Mouse (Mus musculus) testis, adult 2 months (tissue): ENCODE data around the gene Acod1.

Experiments used
- CTCF ChIP-seq: fragments of 200-500 bp; IDR thresholded peaks from 2 replicates; pipeline ENCODE4 v1.5.1; 2012; ENCODE audit warnings: low read depth, mild to moderate bottlenecking, inconsistent platforms, low read length, moderate library complexity; ENCODE audit not compliant: control insufficient read depth, insufficient read depth, insufficient replicate concordance
- POLR2A ChIP-seq: fragments of 200-500 bp; IDR thresholded peaks from 2 replicates; pipeline ENCODE4 v1.6.1; 2012; ENCODE audit warnings: low read depth, mild to moderate bottlenecking, inconsistent platforms, low read length, moderate library complexity; ENCODE audit not compliant: control insufficient read depth

DNA sequence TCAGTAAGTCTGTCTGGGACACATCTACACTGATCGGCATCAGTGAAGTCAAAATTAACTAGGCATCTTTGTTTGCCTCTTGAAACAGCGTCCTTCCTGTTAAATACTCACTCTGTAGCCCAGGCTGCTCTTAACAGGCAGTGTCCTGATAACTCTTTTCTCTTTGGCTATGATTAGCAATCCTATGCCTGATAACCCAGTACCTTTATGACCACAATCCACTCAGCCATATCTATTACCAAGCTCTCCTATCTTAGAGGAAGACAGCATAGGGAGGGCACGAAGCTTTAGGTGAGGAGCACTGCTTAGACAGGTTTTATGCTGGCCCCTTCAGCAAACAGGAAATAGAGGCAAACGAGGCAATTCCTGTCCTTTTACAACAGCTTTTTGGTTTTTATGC, 46.9 kb downstream of the Acod1 start:
- TF ChIP-seq POLR2A: no peak
- TF ChIP-seq CTCF: no peak
